Mouse (Mus musculus) E14TG2a.4 (cell line): ENCODE data around the gene Pabpc6.

Source experiments
- CTCF ChIP-seq: conservative IDR thresholded peaks from 2 replicates; pipeline ENCODE4 v1.5.1; 2014; ENCODE audit warnings: low read length
- NANOG ChIP-seq: IDR thresholded peaks from 2 replicates; pipeline ENCODE4 v1.6.1; 2014; ENCODE audit warnings: borderline replicate concordance, low read length, mixed read lengths
- POU5F1 ChIP-seq: IDR thresholded peaks from 2 replicates; pipeline ENCODE4 v1.6.1; 2014; ENCODE audit warnings: low read length, borderline replicate concordance

DNA sequence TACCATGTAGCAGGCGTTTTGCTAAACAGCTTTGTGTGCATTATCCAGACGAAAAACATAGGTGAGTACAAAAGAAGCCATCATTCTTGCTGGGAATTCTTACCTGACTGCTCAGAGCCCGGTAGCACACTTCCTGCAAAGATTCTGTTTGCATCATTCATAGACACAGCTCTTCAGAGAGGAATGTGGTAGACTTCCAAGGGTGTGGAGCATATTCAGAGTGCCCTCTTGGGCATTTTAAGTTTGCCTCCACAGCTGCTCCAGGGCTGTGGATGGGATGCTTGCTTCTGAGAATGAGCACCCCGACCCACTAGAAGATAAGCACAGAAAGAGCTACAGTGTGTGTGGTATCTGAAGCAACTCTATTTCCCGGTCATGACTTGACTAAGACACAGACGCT lies 41.4 kb upstream of the Pabpc6 start:
- no peak for TF ChIP-seq CTCF
- TF ChIP-seq NANOG, result no peak
- no peak for TF ChIP-seq POU5F1
